8 mouse cellular contexts compared by ENCODE assay signal in the genomic region with DNA sequence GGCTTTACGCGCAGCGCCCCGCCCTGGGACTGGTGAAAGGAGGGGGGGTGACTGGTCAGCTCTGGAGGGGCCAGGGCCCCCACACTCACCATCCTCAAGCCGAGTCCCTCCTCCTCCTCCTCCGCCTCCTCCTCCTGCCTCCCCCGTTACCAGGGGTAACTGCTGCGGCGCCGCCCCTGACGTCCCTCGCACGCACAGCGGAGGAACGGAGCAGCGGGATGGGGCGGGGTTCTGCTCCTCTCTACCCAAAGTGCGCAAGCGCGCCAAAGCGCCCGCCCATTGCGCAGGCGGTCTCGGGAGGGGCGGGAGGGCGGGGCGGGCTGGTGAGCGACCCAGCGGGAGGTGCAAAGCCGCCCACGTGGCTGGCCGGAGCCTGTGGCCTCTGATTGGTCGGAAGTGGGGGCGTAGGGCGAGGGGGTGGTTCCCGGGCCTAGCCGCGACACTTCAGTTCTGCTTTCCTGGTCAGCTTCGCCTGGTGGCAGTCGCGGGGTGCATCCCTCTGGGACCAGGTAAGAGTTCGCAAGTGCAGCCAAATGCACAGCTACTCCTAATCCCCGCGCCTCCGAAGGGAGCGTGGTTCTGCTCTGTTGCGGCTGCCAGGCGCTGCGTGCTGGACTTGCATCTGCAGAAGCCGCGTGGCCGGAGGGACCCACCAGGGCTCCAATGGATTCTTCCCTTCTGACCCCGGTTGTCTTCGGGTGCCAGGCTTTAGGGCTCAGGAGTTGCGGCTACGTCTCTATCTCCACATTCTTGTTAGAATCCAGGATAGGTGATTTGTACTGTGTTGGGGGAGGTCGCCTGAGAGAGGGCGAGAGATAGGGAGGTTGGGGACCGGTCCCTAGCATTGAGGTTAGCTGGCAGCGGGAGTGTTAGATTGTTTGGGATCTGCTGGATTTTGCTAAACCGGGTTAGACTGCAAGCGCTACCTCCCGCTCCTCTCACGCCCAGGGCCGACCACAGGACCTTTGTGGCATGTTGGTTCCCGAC. TPM values are rescaled to one million over a fixed set of nuclear protein-coding genes. Genes with fewer than 3 reads are reported as not detected.
DNase-seq lines count a peak whose midpoint lies in the region; ATAC-seq and TF ChIP-seq lines count a peak whose summit lies in the region.

Gene Arl3 (minus strand): TSS at position 248 of the 987 bp plus-strand sequence.
Gene Sfxn2 (plus strand): TSS at position 415 of the 987 bp plus-strand sequence.

- peak within 1 kb of the TSS; percentile 68 for H3ac ChIP-seq in C2C12 (ENCODE audit: control insufficient read depth, insufficient read length, low read depth)
- H3ac ChIP-seq in myocyte (ENCODE audit: control insufficient read depth, insufficient read length) = peak within 1 kb of the TSS; percentile 24

- no peaks in the 10 kb centered on the region for H3K36me3 ChIP-seq in C2C12 (ENCODE audit: control insufficient read depth, insufficient read depth)
- H3K36me3 ChIP-seq in erythroblast, embryonic 14.5 days (ENCODE audit: control insufficient read depth) = no peaks in the 10 kb centered on the region; the same call in 1 of the 2 replicates
- H3K36me3 ChIP-seq in heart, embryonic 11.5 days (ENCODE audit: control insufficient read depth, insufficient read depth, low read length) = no peaks in the 10 kb centered on the region
- no peaks in the 10 kb centered on the region for H3K36me3 ChIP-seq in kidney, embryonic 16.5 days (ENCODE audit: insufficient read depth, low read length)
- H3K36me3 ChIP-seq in liver, adult 2 months (ENCODE audit: control insufficient read depth, insufficient read depth, low read length) = no peaks in the 10 kb centered on the region
- H3K36me3 ChIP-seq in myocyte (ENCODE audit: control insufficient read depth, insufficient read depth) = no peaks in the 10 kb centered on the region
- H3K36me3 ChIP-seq in splenic B cell, adult 2 months (ENCODE audit: control insufficient read depth, insufficient read depth, low read length, poor library complexity, severe bottlenecking) = no peaks in the 10 kb centered on the region; the same call in 1 of the 2 replicates

- no peaks in the 10 kb centered on the region for H3K9me3 ChIP-seq in erythroblast, embryonic 14.5 days (ENCODE audit: control insufficient read depth, low read length)
- no peaks in the 10 kb centered on the region for H3K9me3 ChIP-seq in heart, embryonic 11.5 days (replicated peaks; ENCODE audit: control insufficient read depth, low read length)
- H3K9me3 ChIP-seq in kidney, embryonic 16.5 days (ENCODE audit: low read length) = no peaks in the 10 kb centered on the region

- H3K79me2 ChIP-seq in C2C12 (ENCODE audit: control insufficient read depth, insufficient read depth) (peaks cover 12% of the 10 kb centered on the region), myocyte (ENCODE audit: control insufficient read depth, insufficient read depth) (no peaks in the 10 kb centered on the region)
- peaks cover 14% of the 10 kb centered on the region; the same call in 1 of the 2 replicates for H3K79me2 ChIP-seq in liver, adult 2 months (ENCODE audit: control insufficient read depth, insufficient read depth, low read length)

- DNase-seq in brain, embryonic 14.5 days (ENCODE audit: low read depth) = peak; percentile 99
- peak; percentile 92 for DNase-seq in liver, adult 2 months (ENCODE audit: extremely low read depth, low read depth, low spot score)
- DNase-seq in splenic B cell, adult 2 months (ENCODE audit: low read depth, low spot score) = peak; percentile 98

- no peak for TF ChIP-seq CTCF in C2C12 (IDR thresholded peaks at IDR 0.05; ENCODE audit: control insufficient read depth, insufficient read depth, insufficient read length)
- no peak for TF ChIP-seq CTCF in brain, embryonic 14.5 days (IDR thresholded peaks at IDR 0.05; ENCODE audit: borderline replicate concordance, extremely low read depth, insufficient read depth, insufficient read length)
- TF ChIP-seq CTCF in liver, adult 2 months (IDR thresholded peaks at IDR 0.05; ENCODE audit: low read depth, low read length) = peak; percentile 34; the same call in 1 of the 2 replicates

- H3K4me1 ChIP-seq in erythroblast, embryonic 14.5 days (ENCODE audit: control insufficient read depth) = peaks cover 35% of the 10 kb centered on the region
- H3K4me1 ChIP-seq in heart, embryonic 11.5 days (ENCODE audit: control insufficient read depth, insufficient read depth, low read length) = peaks cover 4% of the 10 kb centered on the region
- H3K4me1 ChIP-seq in kidney, embryonic 16.5 days (ENCODE audit: insufficient read depth, low read length) = peaks cover 25% of the 10 kb centered on the region
- peaks cover 10% of the 10 kb centered on the region for H3K4me1 ChIP-seq in liver, adult 2 months (ENCODE audit: control insufficient read depth, insufficient read depth, low read length)

- peak; percentile 97 for ATAC-seq in heart, embryonic 11.5 days (replicated peaks; ENCODE audit: insufficient number of reproducible peaks, low FRiP score, low TSS enrichment)
- peak; percentile 96 for ATAC-seq in kidney, embryonic 16.5 days (ENCODE audit: low FRiP score, low TSS enrichment)

- peak within 1 kb of the TSS; percentile 72 for H3K4me3 ChIP-seq in C2C12 (ENCODE audit: insufficient read depth, poor library complexity, severe bottlenecking)
- H3K4me3 ChIP-seq in erythroblast, embryonic 14.5 days (replicated peaks) = peak within 1 kb of the TSS; percentile 85
- peak within 1 kb of the TSS; percentile 91 for H3K4me3 ChIP-seq in heart, embryonic 11.5 days (ENCODE audit: low read depth, low read length)
- peak within 1 kb of the TSS; percentile 84 for H3K4me3 ChIP-seq in kidney, embryonic 16.5 days (ENCODE audit: low read length)
- H3K4me3 ChIP-seq in liver, adult 2 months (ENCODE audit: insufficient read depth, low read depth, low read length) = peak within 1 kb of the TSS; percentile 80
- peak within 1 kb of the TSS; percentile 69 for H3K4me3 ChIP-seq in myocyte

- H3K4me2 ChIP-seq in heart, embryonic 11.5 days = peak within 1 kb of the TSS; percentile 93
- H3K4me2 ChIP-seq in kidney, embryonic 16.5 days (replicated peaks; ENCODE audit: low read depth, low read length) = peak within 1 kb of the TSS; percentile 88
- H3K4me2 ChIP-seq in myocyte (ENCODE audit: low read depth) = peak within 1 kb of the TSS; percentile 100

- H3K27me3 ChIP-seq in C2C12 (ENCODE audit: control insufficient read depth, insufficient read depth, insufficient read length) = no peaks in the 10 kb centered on the region
- H3K27me3 ChIP-seq in erythroblast, embryonic 14.5 days (ENCODE audit: control insufficient read depth) = no peaks in the 10 kb centered on the region; the same call in 1 of the 2 replicates
- H3K27me3 ChIP-seq in heart, embryonic 11.5 days (ENCODE audit: control insufficient read depth, insufficient read depth, low read length) = no peaks in the 10 kb centered on the region
- H3K27me3 ChIP-seq in kidney, embryonic 16.5 days (ENCODE audit: insufficient read depth, low read length) = no peaks in the 10 kb centered on the region
- no peaks in the 10 kb centered on the region for H3K27me3 ChIP-seq in liver, adult 2 months (ENCODE audit: control insufficient read depth, insufficient read depth, low read length)
- no peaks in the 10 kb centered on the region for H3K27me3 ChIP-seq in myocyte (ENCODE audit: control insufficient read depth, insufficient read depth, insufficient read length)
- no peaks in the 10 kb centered on the region for H3K27me3 ChIP-seq in splenic B cell, adult 2 months (ENCODE audit: control insufficient read depth, insufficient read depth, low read length, poor library complexity, severe bottlenecking)

- peak; percentile 68; the same call in 1 of the 2 replicates for TF ChIP-seq POLR2A in brain, embryonic 14.5 days (IDR thresholded peaks at IDR 0.05; ENCODE audit: borderline replicate concordance, extremely low read depth, insufficient read depth, insufficient read length, poor library complexity, severe bottlenecking)
- peak; percentile 97 for TF ChIP-seq POLR2A in liver, adult 2 months (IDR thresholded peaks at IDR 0.05; ENCODE audit: extremely low read depth, insufficient read depth, low read length)
- peak; percentile 59 for TF ChIP-seq POLR2A in myocyte (IDR thresholded peaks at IDR 0.05; ENCODE audit: insufficient read length, low read depth)

- H3K27ac ChIP-seq in heart, embryonic 11.5 days (ENCODE audit: low read depth, low read length) = peak within 1 kb of the TSS; percentile 80
- H3K27ac ChIP-seq in kidney, embryonic 16.5 days (ENCODE audit: low read length) = peak within 1 kb of the TSS; percentile 86
- H3K27ac ChIP-seq in liver, adult 2 months (replicated peaks; ENCODE audit: insufficient read depth, low read depth, low read length) = peak within 1 kb of the TSS; percentile 71

- no peaks in the 10 kb centered on the region for H3K79me3 ChIP-seq in C2C12 (ENCODE audit: low read depth)

- peak within 1 kb of the TSS; percentile 78 for H3K9ac ChIP-seq in heart, embryonic 11.5 days (ENCODE audit: low read depth, low read length)
- peak within 1 kb of the TSS; percentile 79 for H3K9ac ChIP-seq in kidney, embryonic 16.5 days (replicated peaks; ENCODE audit: low read length)
- H3K9ac ChIP-seq in liver, adult 2 months (ENCODE audit: low read depth, low read length) = peak within 1 kb of the TSS; percentile 76

- WGBS in heart, embryonic 11.5 days (ENCODE audit: insufficient replicate concordance) = under 1% methylated on average over 61 of the region's 67 CpGs
- WGBS in kidney, embryonic 16.5 days = under 1% methylated on average over 62 of the region's 67 CpGs
- 1% methylated on average over 64 of the region's 67 CpGs for WGBS in liver, adult 2 months

TF ChIP-seq in C2C12, 6 proteins besides CTCF, POLR2A, EP300 and RAD21 (continues in another document):
- no peak for TF ChIP-seq MYOD1 (IDR thresholded peaks at IDR 0.05; ENCODE audit: control insufficient read depth, insufficient read length, low read depth)

RNA-seq across cellular contexts. Expression of gene Arl3, which starts in this region (rescaled TPM):
- polyA plus RNA-seq in C2C12 (2012; fragmentation: generic; extraction: Trizol) = 81.4 TPM
- 169 and 180 TPM in 2 replicates for polyA plus RNA-seq in brain, embryonic 14.5 days (2012; rRNA removed)
- 1.5 and 3.1 TPM in 2 replicates for polyA plus RNA-seq in erythroblast, embryonic 14.5 days (2012)
- polyA plus RNA-seq in heart, embryonic 11.5 days (2014; fragmentation: Nextera tagmentation; extraction: Ambion mirVana) = 67.5 and 83.5 TPM in 2 replicates
- 142 and 148 TPM in 2 replicates for polyA plus RNA-seq in kidney, embryonic 16.5 days (2015; fragmentation: Nextera tagmentation; extraction: Ambion mirVana)
- 21.9 and 25.1 TPM in 2 replicates for total RNA-seq in liver, adult 2 months (2014; rRNA removed)
- polyA plus RNA-seq in liver, adult 2 months (2012; rRNA removed) = 8.7 and 12.7 TPM in 2 replicates
- polyA plus RNA-seq in myocyte (2012; fragmentation: generic; extraction: Trizol) = 81.9 TPM

RNA-seq across cellular contexts. Expression of gene Sfxn2, which starts in this region (rescaled TPM):
- polyA plus RNA-seq in C2C12 (2012; fragmentation: generic; extraction: Trizol) = 1.4 TPM
- polyA plus RNA-seq in brain, embryonic 14.5 days (2012; rRNA removed) = 11.8 and 12.6 TPM in 2 replicates
- polyA plus RNA-seq in erythroblast, embryonic 14.5 days (2012) = 0.02 and 0.06 TPM in 2 replicates
- 8.1 and 10.5 TPM in 2 replicates for polyA plus RNA-seq in heart, embryonic 11.5 days (2014; fragmentation: Nextera tagmentation; extraction: Ambion mirVana)
- polyA plus RNA-seq in kidney, embryonic 16.5 days (2015; fragmentation: Nextera tagmentation; extraction: Ambion mirVana) = 39.4 and 41.1 TPM in 2 replicates
- 33.8 and 34.6 TPM in 2 replicates for total RNA-seq in liver, adult 2 months (2014; rRNA removed)
- polyA plus RNA-seq in liver, adult 2 months (2012; rRNA removed) = 13.9 and 15.1 TPM in 2 replicates
- polyA plus RNA-seq in myocyte (2012; fragmentation: generic; extraction: Trizol) = 0.62 TPM

Comparison
In these comparisons a context has a peak if more than half of its experiments do, and no peak if none do; other contexts are left out.
1. Peak in every context shown above with its lines: DNase-seq, ATAC-seq, H3K4me3 ChIP-seq and H3K27ac ChIP-seq.